In genomic region chr7:69217871-69218270, GRCm38 (mm10) we compare ENCODE assay signal across 9 mouse cellular contexts.
DNase-seq lines count a peak whose midpoint lies in the region; ATAC-seq and TF ChIP-seq lines count a peak whose summit lies in the region.
"Had no signal": no experiment of that assay in that cellular context is flagged by ENCODE, and none has a peak within 500 bp of the region (broad histone marks: within the 10 kb centered on the region; RNA-seq: fewer than 3 reads in every experiment).

No protein-coding gene starts in this region.

- no peak for TF ChIP-seq CTCF in kidney, postnatal 0 days (IDR thresholded peaks at IDR 0.05; ENCODE audit: low read depth)

- no peaks in the 10 kb centered on the region for H3K27me3 ChIP-seq in kidney, postnatal 0 days (ENCODE audit: insufficient read depth, low read length)
- no peaks in the 10 kb centered on the region for H3K27me3 ChIP-seq in neural tube, embryonic 15.5 days (replicated peaks)

- no peaks in the 10 kb centered on the region for H3K9me3 ChIP-seq in kidney, postnatal 0 days (replicated peaks; ENCODE audit: low read length)
- no peaks in the 10 kb centered on the region for H3K9me3 ChIP-seq in neural tube, embryonic 15.5 days (replicated peaks)

- H3K36me3 ChIP-seq in kidney, postnatal 0 days (ENCODE audit: insufficient read depth, low read length), result no peaks in the 10 kb centered on the region
- H3K36me3 ChIP-seq in neural tube, embryonic 15.5 days, result no peaks in the 10 kb centered on the region

- H3K4me3 ChIP-seq in kidney, postnatal 0 days (replicated peaks; ENCODE audit: low read depth, low read length), result no peak overlapping the region
- H3K4me3 ChIP-seq in neural tube, embryonic 15.5 days (replicated peaks), result no peak overlapping the region

- peak; percentile 5 for DNase-seq in kidney, postnatal 0 days (ENCODE audit: low spot score)
- DNase-seq in kidney, adult 18-20 months, result no peak
- peak; percentile 6 for DNase-seq in forelimb bud, embryonic 11.5 days (ENCODE audit: low read depth, low spot score)
- peak; percentile 63 for DNase-seq in layer of hippocampus, adult 9-11 months
- DNase-seq in thymus, postnatal 4 days, result no peak
- DNase-seq in heart, adult 9 months (ENCODE audit: low spot score in 2 of 2), result no peak
- DNase-seq in adrenal gland, postnatal 14 days, result no peak
- DNase-seq: lung, adult 2 months had no signal

- H3K27ac ChIP-seq in kidney, postnatal 0 days, result no peak overlapping the region
- no peak overlapping the region for H3K27ac ChIP-seq in neural tube, embryonic 15.5 days (replicated peaks)

- H3K4me2 ChIP-seq in kidney, postnatal 0 days (ENCODE audit: low read length), result no peak overlapping the region
- H3K4me2 ChIP-seq in neural tube, embryonic 15.5 days, result no peak overlapping the region

- H3K9ac ChIP-seq in kidney, postnatal 0 days (ENCODE audit: low read depth, low read length), result no peak overlapping the region
- no peak overlapping the region for H3K9ac ChIP-seq in neural tube, embryonic 15.5 days (replicated peaks)

- ATAC-seq in kidney, postnatal 0 days (replicated peaks; ENCODE audit: low FRiP score, low read depth), result no peak
- peak; percentile 59; the same call in 1 of the 2 replicates for ATAC-seq in neural tube, embryonic 15.5 days (ENCODE audit: low FRiP score)

- 38% methylated on average over 6 of the region's 6 CpGs for WGBS in kidney, postnatal 0 days
- 21% methylated on average over 6 of the region's 6 CpGs for WGBS in neural tube, embryonic 15.5 days

- no peaks in the 10 kb centered on the region for H3K4me1 ChIP-seq in kidney, postnatal 0 days (replicated peaks; ENCODE audit: insufficient read depth, low read length)
- 0 out of 2 replicates have a peak, but pooled peaks cover 3% of the 10 kb centered on the region for H3K4me1 ChIP-seq in neural tube, embryonic 15.5 days

Comparison
In these comparisons a context has a peak if more than half of its experiments do, and no peak if none do; other contexts are left out.
1. DNase-seq: peak in kidney, postnatal 0 days (single experiment), forelimb bud, embryonic 11.5 days (single experiment) and layer of hippocampus, adult 9-11 months (single experiment); none in kidney, adult 18-20 months (single experiment), thymus, postnatal 4 days (single experiment), heart, adult 9 months (0 of 2) and adrenal gland, postnatal 14 days (single experiment).